Mouse (Mus musculus): ENCODE data around the gene D630023F18Rik. TPM values are rescaled to one million over a fixed set of nuclear protein-coding genes. Genes with fewer than 3 reads are reported as not detected.

D630023F18Rik gene
- polyA plus RNA-seq, 1 experiment from 2014 or later: 0.56 TPM

GRCm38 (mm10) chr1:65103273-65103672 lies 19.7 kb downstream of the D630023F18Rik start, which contains the start of gene Cryga:
Gene Cryga, minus strand, starts transcription at chr1:65103373.
- H3K36me3 ChIP-seq (ENCODE audit: control insufficient read depth, insufficient read depth): no peaks in the 10 kb centered on the region
- no peak within 1 kb of the TSS for H3K9ac ChIP-seq (ENCODE audit: low read depth, low read length)
- ATAC-seq: no peak
- H3K4me2 ChIP-seq (replicated peaks; ENCODE audit: low read depth): no peak within 1 kb of the TSS
- H3K4me1 ChIP-seq (replicated peaks; ENCODE audit: control insufficient read depth, insufficient read depth, low read length): no peaks in the 10 kb centered on the region
- no peaks in the 10 kb centered on the region for H3K27me3 ChIP-seq (replicated peaks; ENCODE audit: control insufficient read depth, insufficient read depth, low read length)
- H3K9me3 ChIP-seq (ENCODE audit: control insufficient read depth): no peaks in the 10 kb centered on the region
- 91% methylated on average over 11 of the region's 11 CpGs for WGBS
- H3K27ac ChIP-seq (ENCODE audit: low read depth, low read length): no peak within 1 kb of the TSS
- no peak within 1 kb of the TSS for H3K4me3 ChIP-seq (ENCODE audit: low read depth, low read length)
- no peak for TF ChIP-seq CTCF (IDR thresholded peaks at IDR 0.05; ENCODE audit: low read depth)

GRCm38 (mm10) chr1:65096953-65097352 lies 26.1 kb downstream of the D630023F18Rik start:
- no peaks in the 10 kb centered on the region for H3K9me3 ChIP-seq (ENCODE audit: control insufficient read depth)
- WGBS: 68% methylated on average over 3 of the region's 3 CpGs
- H3K36me3 ChIP-seq (ENCODE audit: control insufficient read depth, insufficient read depth): no peaks in the 10 kb centered on the region
- no peak for TF ChIP-seq CTCF (IDR thresholded peaks at IDR 0.05; ENCODE audit: low read depth)
- H3K4me1 ChIP-seq (replicated peaks; ENCODE audit: control insufficient read depth, insufficient read depth, low read length): no peaks in the 10 kb centered on the region
- H3K27ac ChIP-seq (ENCODE audit: low read depth, low read length): no peak overlapping the region
- no peak for ATAC-seq
- H3K4me2 ChIP-seq (replicated peaks; ENCODE audit: low read depth): no peak overlapping the region
- no peaks in the 10 kb centered on the region for H3K27me3 ChIP-seq (replicated peaks; ENCODE audit: control insufficient read depth, insufficient read depth, low read length)
- H3K4me3 ChIP-seq (ENCODE audit: low read depth, low read length): no peak overlapping the region
- H3K9ac ChIP-seq (ENCODE audit: low read depth, low read length): no peak overlapping the region

- Histone ChIP-seq H3K27ac (ENCODE audit: low read depth, low read length) (no peak overlapping the region), H3K27me3 (replicated peaks; ENCODE audit: control insufficient read depth, insufficient read depth, low read length) (no peaks in the 10 kb centered on the region), H3K9me3 (ENCODE audit: control insufficient read depth) (no peaks in the 10 kb centered on the region), H3K36me3 (ENCODE audit: control insufficient read depth, insufficient read depth) (no peaks in the 10 kb centered on the region), H3K4me3 (ENCODE audit: low read depth, low read length) (no peak overlapping the region), H3K4me2 (replicated peaks; ENCODE audit: low read depth) (no peak overlapping the region), H3K4me1 (replicated peaks; ENCODE audit: control insufficient read depth, insufficient read depth, low read length) (no peaks in the 10 kb centered on the region), H3K9ac (ENCODE audit: low read depth, low read length) (no peak overlapping the region)
- TF ChIP-seq CTCF (IDR thresholded peaks at IDR 0.05; ENCODE audit: low read depth): no peak
- 94% methylated on average over 3 of the region's 3 CpGs for WGBS
- no peak for ATAC-seq
These were observed 31.4 kb downstream of the D630023F18Rik start for GRCm38 (mm10) chr1:65091566-65091965.

GRCm38 (mm10) chr1:65090370-65090769 lies 32.6 kb downstream of the D630023F18Rik start:
- 22% methylated on average over 2 of the region's 2 CpGs for WGBS
- no peak for TF ChIP-seq CTCF (IDR thresholded peaks at IDR 0.05; ENCODE audit: low read depth)
- no peaks in the 10 kb centered on the region for H3K4me1 ChIP-seq (replicated peaks; ENCODE audit: control insufficient read depth, insufficient read depth, low read length)
- H3K4me2 ChIP-seq (replicated peaks; ENCODE audit: low read depth): no peak overlapping the region
- no peak overlapping the region for H3K9ac ChIP-seq (ENCODE audit: low read depth, low read length)
- no peaks in the 10 kb centered on the region for H3K9me3 ChIP-seq (ENCODE audit: control insufficient read depth)
- no peaks in the 10 kb centered on the region for H3K27me3 ChIP-seq (replicated peaks; ENCODE audit: control insufficient read depth, insufficient read depth, low read length)
- peak; percentile 57; the same call in 1 of the 2 replicates for ATAC-seq
- no peak overlapping the region for H3K27ac ChIP-seq (ENCODE audit: low read depth, low read length)
- no peak overlapping the region for H3K4me3 ChIP-seq (ENCODE audit: low read depth, low read length)
- no peaks in the 10 kb centered on the region for H3K36me3 ChIP-seq (ENCODE audit: control insufficient read depth, insufficient read depth)

GRCm38 (mm10) chr1:65088567-65089356 lies 34.3 kb downstream of the D630023F18Rik start:
- WGBS: 66% methylated on average over 6 of the region's 6 CpGs
- TF ChIP-seq CTCF (IDR thresholded peaks at IDR 0.05; ENCODE audit: low read depth): no peak
- Histone ChIP-seq H3K36me3 (ENCODE audit: control insufficient read depth, insufficient read depth) (no peaks in the 10 kb centered on the region), H3K27me3 (replicated peaks; ENCODE audit: control insufficient read depth, insufficient read depth, low read length) (no peaks in the 10 kb centered on the region), H3K4me1 (replicated peaks; ENCODE audit: control insufficient read depth, insufficient read depth, low read length) (no peaks in the 10 kb centered on the region), H3K4me3 (ENCODE audit: low read depth, low read length) (no peak overlapping the region), H3K4me2 (replicated peaks; ENCODE audit: low read depth) (no peak overlapping the region), H3K9me3 (ENCODE audit: control insufficient read depth) (no peaks in the 10 kb centered on the region), H3K27ac (ENCODE audit: low read depth, low read length) (no peak overlapping the region), H3K9ac (ENCODE audit: low read depth, low read length) (no peak overlapping the region)
- peak; percentile 69 for ATAC-seq

- no peak within 1 kb of the TSS for H3K4me2 ChIP-seq (replicated peaks; ENCODE audit: low read depth)
- no peaks in the 10 kb centered on the region for H3K9me3 ChIP-seq (ENCODE audit: control insufficient read depth)
- no peak within 1 kb of the TSS for H3K27ac ChIP-seq (ENCODE audit: low read depth, low read length)
- TF ChIP-seq CTCF (IDR thresholded peaks at IDR 0.05; ENCODE audit: low read depth): no peak
- H3K4me1 ChIP-seq (replicated peaks; ENCODE audit: control insufficient read depth, insufficient read depth, low read length): no peaks in the 10 kb centered on the region
- no peak within 1 kb of the TSS for H3K9ac ChIP-seq (ENCODE audit: low read depth, low read length)
- 52% methylated on average over 7 of the region's 7 CpGs for WGBS
- no peaks in the 10 kb centered on the region for H3K36me3 ChIP-seq (ENCODE audit: control insufficient read depth, insufficient read depth)
- ATAC-seq: no peak
- H3K4me3 ChIP-seq (ENCODE audit: low read depth, low read length): no peak within 1 kb of the TSS
- no peaks in the 10 kb centered on the region for H3K27me3 ChIP-seq (replicated peaks; ENCODE audit: control insufficient read depth, insufficient read depth, low read length)
These were observed 40.8 kb downstream of the D630023F18Rik start, which contains the start of gene Crygb for GRCm38 (mm10) chr1:65082188-65082587. Gene Crygb, minus strand, starts transcription at chr1:65082288.
